Mouse (Mus musculus) ES-E14 (cell line): ENCODE results near the gene Foxe1.

Experiments used
- CHD2 ChIP-seq: IDR thresholded peaks from 2 replicates; pipeline ENCODE4 v1.6.1; 2014; ENCODE audit warnings: mild to moderate bottlenecking, low read depth, low read length, inconsistent platforms
- HCFC1 ChIP-seq: IDR thresholded peaks from 2 replicates; pipeline ENCODE4 v1.6.1; 2012; ENCODE audit warnings: low read length, inconsistent platforms, borderline replicate concordance; ENCODE audit not compliant: insufficient read depth
- MAFK ChIP-seq: IDR thresholded peaks from 2 replicates; pipeline ENCODE4 v1.6.1; 2014; ENCODE audit warnings: mild to moderate bottlenecking, low read depth, low read length, inconsistent platforms; ENCODE audit not compliant: insufficient read depth
- ZC3H11A ChIP-seq: IDR thresholded peaks from 2 replicates; pipeline ENCODE4 v1.6.1; 2012; ENCODE audit warnings: low read depth, mild to moderate bottlenecking, inconsistent platforms, low read length, borderline replicate concordance
- ZNF384 ChIP-seq: IDR thresholded peaks from 2 replicates; pipeline ENCODE4 v1.6.1; 2012; ENCODE audit warnings: low read depth, low read length, inconsistent platforms

- TF ChIP-seq CHD2 (no peak), ZNF384 (no peak), ZC3H11A (no peak), MAFK (no peak), HCFC1 (no peak)
Measured at GRCm38 (mm10) chr4:46369070-46369469, 25.7 kb downstream of the Foxe1 start.
